Mouse (Mus musculus): ENCODE measurements at regions not wholly inside any gene's neighbourhood (a gene's known extent, or its start where the extent isn't known, plus 50 kb on each side); places are given as distances from the start of the nearest gene placed in this dataset.

DNA sequence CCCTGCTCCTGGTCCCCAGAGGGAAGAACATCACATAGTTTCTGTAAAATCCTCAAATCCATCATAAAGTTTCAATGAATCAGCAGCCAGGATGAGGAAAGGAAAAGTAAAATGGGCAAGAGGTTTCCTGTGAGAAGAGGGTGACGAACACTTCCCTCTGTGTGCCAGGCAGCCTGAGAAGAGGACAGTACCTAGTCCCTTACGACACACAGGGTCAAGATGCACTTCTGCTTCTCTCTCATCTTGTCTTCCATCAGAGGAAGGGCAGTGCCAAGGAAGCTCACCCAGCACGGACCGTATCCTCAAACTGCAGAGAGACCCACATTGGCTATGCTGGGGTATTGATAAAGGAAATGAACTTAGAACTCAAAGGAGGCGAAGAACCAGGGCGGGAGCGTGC, 112.5 kb downstream of the Dhrs2 start:
- TF ChIP-seq EP300 (optimal IDR thresholded peaks at IDR 0.05), result no peak
- no peak for TF ChIP-seq CTCF (IDR thresholded peaks at IDR 0.05; ENCODE audit: low read depth)
